In genomic region chr1:119508548-119508947, GRCm38 (mm10) we compare ENCODE assay signal across 9 mouse cellular contexts. TPM values are rescaled to one million over a fixed set of nuclear protein-coding genes. Genes with fewer than 3 reads are reported as not detected.
DNase-seq lines count a peak whose midpoint lies in the region; ATAC-seq and TF ChIP-seq lines count a peak whose summit lies in the region.
"Had no signal": no experiment of that assay in that cellular context is flagged by ENCODE, and none has a peak within 500 bp of the region (broad histone marks: within the 10 kb centered on the region; RNA-seq: fewer than 3 reads in every experiment).

No protein-coding gene starts in this region.

- no peak for DNase-seq in hindbrain, postnatal 0 days (ENCODE audit: low spot score)
- DNase-seq in heart, adult 11 months = peak; percentile 99
- peak; percentile 65 for DNase-seq in kidney, adult 11 months
- peak; percentile 57 for DNase-seq in lung, postnatal 0 days (ENCODE audit: low spot score)
- no peak for DNase-seq in layer of hippocampus, adult 9-10 months (ENCODE audit: low spot score)
- DNase-seq: thymus, postnatal 4 days had no signal

- ATAC-seq in hindbrain, embryonic 15.5 days (ENCODE audit: low FRiP score, low read depth) = no peak
- ATAC-seq in hindbrain, postnatal 0 days = no peak
- ATAC-seq in lung, postnatal 0 days = no peak
- no peak for ATAC-seq in granulocyte monocyte progenitor cell, adult 5-6 weeks (replicated peaks; ENCODE audit: poor library complexity, severe bottlenecking)
- ATAC-seq in liver, embryonic 12.5 days = no peak

- H3K4me2 ChIP-seq in hindbrain, embryonic 15.5 days = no peak overlapping the region
- H3K4me2 ChIP-seq in hindbrain, postnatal 0 days (ENCODE audit: low read depth, low read length) = no peak overlapping the region
- H3K4me2 ChIP-seq in lung, postnatal 0 days (replicated peaks; ENCODE audit: low read depth, low read length) = no peak overlapping the region
- no peak overlapping the region for H3K4me2 ChIP-seq in liver, embryonic 12.5 days

- no peaks in the 10 kb centered on the region for H3K36me3 ChIP-seq in hindbrain, embryonic 15.5 days
- H3K36me3 ChIP-seq in hindbrain, postnatal 0 days (ENCODE audit: insufficient read depth, low read length) = no peaks in the 10 kb centered on the region
- H3K36me3 ChIP-seq in lung, postnatal 0 days (ENCODE audit: insufficient read depth, low read length) = no peaks in the 10 kb centered on the region
- H3K36me3 ChIP-seq in liver, embryonic 12.5 days = no peaks in the 10 kb centered on the region

- H3K27ac ChIP-seq in hindbrain, embryonic 15.5 days (replicated peaks) = 0 out of 2 replicates have a peak overlapping the region, but pooled peaks have one; percentile 11
- H3K27ac ChIP-seq in hindbrain, postnatal 0 days = no peak overlapping the region
- peak overlapping the region; percentile 7; the same call in 1 of the 2 replicates for H3K27ac ChIP-seq in lung, postnatal 0 days (ENCODE audit: low read length)
- H3K27ac ChIP-seq in liver, embryonic 12.5 days = no peak overlapping the region

- WGBS in hindbrain, embryonic 15.5 days = 44% methylated on average over 4 of the region's 4 CpGs
- WGBS in hindbrain, postnatal 0 days = 28% methylated on average over 4 of the region's 4 CpGs
- WGBS in lung, postnatal 0 days = 17% methylated on average over 4 of the region's 4 CpGs
- 38% methylated on average over 4 of the region's 4 CpGs for WGBS in liver, embryonic 12.5 days (ENCODE audit: insufficient replicate concordance)

- no peak for TF ChIP-seq CTCF in hindbrain, postnatal 0 days (IDR thresholded peaks at IDR 0.05; ENCODE audit: low read depth)
- no peak for TF ChIP-seq CTCF in lung, postnatal 0 days (IDR thresholded peaks at IDR 0.05)

- no peak overlapping the region for H3K9ac ChIP-seq in hindbrain, embryonic 15.5 days
- no peak overlapping the region for H3K9ac ChIP-seq in hindbrain, postnatal 0 days (replicated peaks; ENCODE audit: low read length)
- no peak overlapping the region for H3K9ac ChIP-seq in lung, postnatal 0 days (replicated peaks; ENCODE audit: low read depth)
- H3K9ac ChIP-seq in liver, embryonic 12.5 days = no peak overlapping the region

- H3K4me1 ChIP-seq in hindbrain, embryonic 15.5 days (replicated peaks) = peaks cover 20% of the 10 kb centered on the region
- peaks cover under 1% of the 10 kb centered on the region; the same call in 1 of the 2 replicates for H3K4me1 ChIP-seq in hindbrain, postnatal 0 days (ENCODE audit: insufficient read depth, low read length)
- peaks cover 14% of the 10 kb centered on the region; the same call in 1 of the 2 replicates for H3K4me1 ChIP-seq in lung, postnatal 0 days (ENCODE audit: insufficient read depth, low read depth, low read length)
- H3K4me1 ChIP-seq in liver, embryonic 12.5 days = peaks cover 23% of the 10 kb centered on the region

- peak; percentile 52; the same call in 1 of the 2 replicates for TF ChIP-seq EP300 in lung, postnatal 0 days (IDR thresholded peaks at IDR 0.05)

- H3K27me3 ChIP-seq in hindbrain, embryonic 15.5 days = peaks cover 3% of the 10 kb centered on the region; the same call in 1 of the 2 replicates
- no peaks in the 10 kb centered on the region for H3K27me3 ChIP-seq in hindbrain, postnatal 0 days (ENCODE audit: insufficient read depth, low read length)
- no peaks in the 10 kb centered on the region for H3K27me3 ChIP-seq in lung, postnatal 0 days (replicated peaks; ENCODE audit: insufficient read depth, low read length)
- peaks cover 55% of the 10 kb centered on the region for H3K27me3 ChIP-seq in liver, embryonic 12.5 days (replicated peaks)

- H3K4me3 ChIP-seq in hindbrain, embryonic 15.5 days = no peak overlapping the region
- H3K4me3 ChIP-seq in hindbrain, postnatal 0 days (ENCODE audit: low read length) = no peak overlapping the region
- no peak overlapping the region for H3K4me3 ChIP-seq in lung, postnatal 0 days (ENCODE audit: low read depth, low read length)
- H3K4me3 ChIP-seq in liver, embryonic 12.5 days = no peak overlapping the region

- H3K9me3 ChIP-seq in hindbrain, embryonic 15.5 days = no peaks in the 10 kb centered on the region
- no peaks in the 10 kb centered on the region for H3K9me3 ChIP-seq in hindbrain, postnatal 0 days (ENCODE audit: low read length)
- H3K9me3 ChIP-seq in lung, postnatal 0 days (ENCODE audit: low read length) = no peaks in the 10 kb centered on the region
- no peaks in the 10 kb centered on the region for H3K9me3 ChIP-seq in liver, embryonic 12.5 days (replicated peaks)

RNA-seq across cellular contexts. Expression of gene Ralb, which starts 4.0 kb away (rescaled TPM):
- polyA plus RNA-seq in hindbrain, embryonic 15.5 days (2015; fragmentation: Nextera tagmentation; extraction: Ambion mirVana) = 63.1 and 64.7 TPM in 2 replicates
- 42.9 and 43.5 TPM in 2 replicates for total RNA-seq in hindbrain, postnatal 0 days (2014; rRNA removed)
- polyA plus RNA-seq in hindbrain, postnatal 0 days (2015; fragmentation: Nextera tagmentation; extraction: Ambion mirVana) = 61.0 and 62.1 TPM in 2 replicates
- 151 and 177 TPM in 2 replicates for polyA plus RNA-seq in lung, postnatal 0 days (2015; fragmentation: Nextera tagmentation; extraction: Ambion mirVana)
- total RNA-seq in granulocyte monocyte progenitor cell, adult 5-6 weeks (2014; fragmentation: Nextera tagmentation) = 24.0 and 26.9 TPM in 2 replicates
- total RNA-seq in granulocyte monocyte progenitor cell, adult 5-6 weeks (2017) = 22.7 and 27.5 TPM in 2 replicates
- polyA plus RNA-seq in liver, embryonic 12.5 days (2016; fragmentation: Nextera tagmentation; extraction: Ambion mirVana) = 58.2 and 58.8 TPM in 2 replicates

RNA-seq across cellular contexts. Expression of gene Tmem185b, which starts 17.4 kb away (rescaled TPM):
- 17.3 and 19.1 TPM in 2 replicates for polyA plus RNA-seq in hindbrain, embryonic 15.5 days (2015; fragmentation: Nextera tagmentation; extraction: Ambion mirVana)
- total RNA-seq in hindbrain, postnatal 0 days (2014; rRNA removed) = 23.0 and 24.2 TPM in 2 replicates
- polyA plus RNA-seq in hindbrain, postnatal 0 days (2015; fragmentation: Nextera tagmentation; extraction: Ambion mirVana) = 10.3 and 12.9 TPM in 2 replicates
- 23.1 and 25.8 TPM in 2 replicates for polyA plus RNA-seq in lung, postnatal 0 days (2015; fragmentation: Nextera tagmentation; extraction: Ambion mirVana)
- total RNA-seq in granulocyte monocyte progenitor cell, adult 5-6 weeks (2014; fragmentation: Nextera tagmentation) = 10.8 and 17.3 TPM in 2 replicates
- total RNA-seq in granulocyte monocyte progenitor cell, adult 5-6 weeks (2017) = 12.6 and 13.0 TPM in 2 replicates
- 11.6 and 11.7 TPM in 2 replicates for polyA plus RNA-seq in liver, embryonic 12.5 days (2016; fragmentation: Nextera tagmentation; extraction: Ambion mirVana)

Comparison
In these comparisons a context has a peak if more than half of its experiments do, and no peak if none do; other contexts are left out.
1. H3K27ac ChIP-seq: peak in hindbrain, embryonic 15.5 days (single experiment) and lung, postnatal 0 days (single experiment); none in hindbrain, postnatal 0 days (single experiment) and liver, embryonic 12.5 days (single experiment).
2. DNase-seq: peak in heart, adult 11 months (single experiment), kidney, adult 11 months (single experiment) and lung, postnatal 0 days (single experiment); none in hindbrain, postnatal 0 days (single experiment) and layer of hippocampus, adult 9-10 months (single experiment).